Mouse (Mus musculus) ES-Bruce4 (cell line): Measurements from ENCODE around the gene Sult2b1. TPM values are rescaled to one million over a fixed set of nuclear protein-coding genes. Genes with fewer than 3 reads are reported as not detected.

Experiments used
- H3K27ac ChIP-seq: 2 replicates; pipeline ENCODE4 v1.5.1; 2012; ENCODE audit warnings: low read length, inconsistent platforms; ENCODE audit not compliant: insufficient read depth
- H3K27me3 ChIP-seq: 2 replicates; pipeline ENCODE4 v1.6.1; 2012; ENCODE audit warnings: mild to moderate bottlenecking, low read length, inconsistent platforms; ENCODE audit not compliant: control insufficient read depth, poor library complexity, insufficient read depth, severe bottlenecking
- H3K36me3 ChIP-seq: 2 replicates; pipeline ENCODE4 v1.6.1; 2012; ENCODE audit warnings: inconsistent platforms, mild to moderate bottlenecking, low read length, moderate library complexity; ENCODE audit not compliant: control insufficient read depth, poor library complexity, insufficient read depth, severe bottlenecking
- H3K4me1 ChIP-seq: one replicate; pipeline ENCODE4 v1.8.1; 2011; ENCODE audit warnings: low read length; ENCODE audit not compliant: control insufficient read depth, insufficient read depth
- H3K4me3 ChIP-seq: 2 replicates; pipeline ENCODE4 v1.5.1; 2011; ENCODE audit warnings: low read depth, mild to moderate bottlenecking, low read length
- H3K9ac ChIP-seq: 2 replicates; pipeline ENCODE4 v1.6.1; 2012; ENCODE audit warnings: low read depth, mild to moderate bottlenecking, inconsistent platforms; ENCODE audit not compliant: poor library complexity, severe bottlenecking
- H3K9me3 ChIP-seq: replicated peaks from 2 replicates; pipeline ENCODE4 v1.6.1; 2012; ENCODE audit warnings: mild to moderate bottlenecking, low read length, inconsistent platforms; ENCODE audit not compliant: control insufficient read depth, poor library complexity, insufficient read depth, severe bottlenecking
- CTCF ChIP-seq: IDR thresholded peaks from one replicate; pipeline ENCODE4 v1.8.1; 2011; ENCODE audit warnings: low read depth, low read length
- EP300 ChIP-seq: IDR thresholded peaks from 2 replicates; pipeline ENCODE4 v1.6.1; 2011; ENCODE audit warnings: low read depth, low read length; ENCODE audit not compliant: insufficient read depth
- POLR2A ChIP-seq: IDR thresholded peaks from one replicate; pipeline ENCODE4 v1.8.1; 2011; ENCODE audit warnings: low read length; ENCODE audit not compliant: insufficient read depth
- polyA plus RNA-seq: library from polyadenylated mRNA; stranded (reverse); fragments of >200 nt; gene quantifications from 2 replicates; pipeline ENCODE4 v1.2.4, GENCODE M21; 2011; ENCODE audit warnings: low read depth; ENCODE audit not compliant: missing spikeins, insufficient read depth, insufficient read length

Gene Sult2b1
- polyA plus RNA-seq, 1 experiment = 6.4 TPM

DNA sequence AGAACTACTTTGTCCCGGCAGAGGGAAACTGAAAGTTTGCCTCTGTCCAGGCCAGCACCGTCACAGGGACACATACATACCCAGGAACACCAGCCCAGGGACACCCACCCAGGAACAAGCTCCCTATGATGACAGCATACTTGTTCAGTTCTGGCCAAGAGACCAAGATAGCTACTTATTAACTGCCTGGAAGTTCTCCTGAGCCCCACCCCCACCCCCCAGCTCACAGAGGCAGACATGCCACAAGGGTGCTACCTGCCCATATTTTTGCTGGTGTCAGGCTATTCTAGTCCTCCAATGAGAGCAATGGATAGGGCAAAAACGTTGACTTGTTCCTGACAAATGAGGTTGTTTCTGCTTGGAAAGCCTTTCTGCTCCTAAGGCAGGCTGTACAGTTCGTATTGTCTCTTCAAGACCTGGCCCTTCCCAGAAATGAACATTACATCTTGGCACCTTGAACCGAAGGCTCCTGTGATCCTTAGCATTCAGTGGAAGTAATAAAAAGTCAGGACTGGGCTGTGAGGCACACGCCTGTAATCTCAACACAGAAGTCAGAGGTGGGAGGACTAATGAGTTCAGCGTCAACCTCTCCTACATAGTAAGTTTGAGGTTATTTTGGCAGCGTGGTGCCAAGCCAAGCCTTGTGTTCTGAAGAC is 13.9 kb downstream of the Sult2b1 start:
- Histone ChIP-seq H3K36me3 (no peaks in the 10 kb centered on the region), H3K9me3 (no peaks in the 10 kb centered on the region), H3K4me1 (peaks cover 4% of the 10 kb centered on the region), H3K9ac (no peak overlapping the region), H3K27ac (no peak overlapping the region), H3K4me3 (no peak overlapping the region), H3K27me3 (no peaks in the 10 kb centered on the region)
- TF ChIP-seq EP300 (no peak), CTCF (no peak), POLR2A (no peak)

DNA sequence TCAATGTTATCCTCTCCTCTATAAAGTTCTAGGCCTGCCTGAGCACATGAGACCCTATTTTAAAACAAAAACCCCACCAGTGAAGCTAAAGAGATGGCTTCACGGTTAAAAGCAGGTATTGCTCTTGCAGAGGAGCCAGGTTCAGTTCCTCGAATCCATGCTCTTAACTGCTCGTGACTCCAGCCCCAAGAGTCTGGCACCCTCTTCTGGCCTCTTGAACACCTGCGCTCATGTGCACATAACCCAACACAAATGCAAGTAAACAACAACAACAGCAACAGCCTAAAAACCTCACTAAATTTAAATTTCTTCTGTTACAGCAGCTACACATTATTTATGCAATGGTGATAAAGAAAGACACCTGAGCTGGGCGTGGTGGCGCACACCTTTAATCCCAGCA is 17.0 kb downstream of the Sult2b1 start:
- TF ChIP-seq CTCF (peak; percentile 40), EP300 (no peak), POLR2A (no peak)
- H3K36me3 ChIP-seq = no peaks in the 10 kb centered on the region
- no peaks in the 10 kb centered on the region for H3K27me3 ChIP-seq
- no peak overlapping the region for H3K27ac ChIP-seq
- no peaks in the 10 kb centered on the region for H3K9me3 ChIP-seq
- H3K4me3 ChIP-seq = no peak overlapping the region
- H3K4me1 ChIP-seq = peaks cover 4% of the 10 kb centered on the region
- no peak overlapping the region for H3K9ac ChIP-seq

DNA sequence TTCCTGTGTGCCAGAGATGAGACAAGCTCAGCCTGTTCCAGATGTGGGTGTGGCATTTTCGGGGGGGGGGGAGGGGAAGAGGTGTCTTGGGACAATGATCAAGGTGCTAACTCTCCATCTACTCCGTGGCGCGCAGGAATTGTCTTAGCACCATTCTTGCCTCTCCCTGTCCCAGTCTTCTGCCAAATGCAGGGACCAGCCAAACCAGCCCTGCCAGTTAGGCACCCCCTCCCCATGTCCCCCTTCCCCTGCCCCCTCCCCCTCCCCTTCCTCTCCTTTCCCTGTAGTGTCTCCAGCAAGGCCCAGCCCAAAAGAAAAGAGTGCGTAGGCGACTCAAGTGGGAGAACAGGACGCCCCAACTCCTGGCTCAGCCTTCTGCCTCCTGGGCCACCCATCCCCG is 17.7 kb downstream of the Sult2b1 start:
- Histone ChIP-seq H3K27me3 (no peaks in the 10 kb centered on the region), H3K27ac (no peak overlapping the region), H3K9ac (no peak overlapping the region), H3K9me3 (no peaks in the 10 kb centered on the region), H3K36me3 (no peaks in the 10 kb centered on the region), H3K4me3 (no peak overlapping the region), H3K4me1 (peaks cover 4% of the 10 kb centered on the region)
- TF ChIP-seq CTCF (no peak), EP300 (no peak), POLR2A (no peak)

DNA sequence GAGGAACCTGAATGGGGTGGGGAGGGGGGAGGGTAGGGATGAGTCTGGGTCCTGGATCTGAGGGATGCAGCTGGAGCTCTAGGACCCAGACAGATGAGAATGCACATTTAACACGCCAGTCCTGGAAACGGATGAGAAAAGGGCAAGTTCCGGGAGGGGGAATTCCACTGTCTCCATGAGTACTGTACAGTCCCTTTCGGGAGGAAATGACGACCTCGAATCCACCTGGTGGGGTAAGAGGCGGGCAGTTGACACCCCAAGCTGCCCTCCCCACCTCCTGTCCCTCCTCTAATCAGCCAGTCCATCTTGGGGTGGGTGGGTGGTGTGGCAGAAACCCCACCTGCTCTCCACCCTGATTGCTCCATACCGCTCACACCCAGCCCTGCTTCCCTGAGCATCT is 18.5 kb downstream of the Sult2b1 start:
- Histone ChIP-seq H3K27ac (no peak overlapping the region), H3K27me3 (no peaks in the 10 kb centered on the region), H3K36me3 (no peaks in the 10 kb centered on the region), H3K9me3 (no peaks in the 10 kb centered on the region), H3K9ac (no peak overlapping the region), H3K4me1 (peaks cover 4% of the 10 kb centered on the region), H3K4me3 (no peak overlapping the region)
- no peak for TF ChIP-seq POLR2A
- no peak for TF ChIP-seq EP300
- no peak for TF ChIP-seq CTCF

DNA sequence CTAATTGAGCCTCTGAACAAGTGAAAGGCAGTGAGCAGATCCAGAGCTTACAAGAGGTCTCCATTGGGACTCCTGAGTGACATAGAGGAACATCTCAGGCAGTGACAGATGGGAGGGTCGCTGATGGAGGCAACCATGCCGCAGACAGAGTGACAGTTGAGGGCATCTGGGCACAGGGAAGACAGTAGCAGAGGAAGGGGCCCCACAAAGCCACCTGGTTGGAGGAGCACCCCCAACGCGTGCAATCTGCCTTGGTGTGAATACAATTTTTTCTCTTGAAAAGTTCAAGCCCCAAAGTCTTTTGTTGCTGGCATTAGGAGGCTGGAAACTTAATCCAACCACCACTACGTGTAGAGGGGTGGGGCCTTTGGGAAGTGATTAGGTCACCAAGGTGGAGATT is 24.3 kb downstream of the Sult2b1 start:
- no peaks in the 10 kb centered on the region for H3K4me1 ChIP-seq
- no peak overlapping the region for H3K27ac ChIP-seq
- TF ChIP-seq CTCF (no peak), POLR2A (no peak), EP300 (no peak)
- no peaks in the 10 kb centered on the region for H3K27me3 ChIP-seq
- no peak overlapping the region for H3K4me3 ChIP-seq
- H3K9me3 ChIP-seq = no peaks in the 10 kb centered on the region
- H3K9ac ChIP-seq = no peak overlapping the region
- no peaks in the 10 kb centered on the region for H3K36me3 ChIP-seq

DNA sequence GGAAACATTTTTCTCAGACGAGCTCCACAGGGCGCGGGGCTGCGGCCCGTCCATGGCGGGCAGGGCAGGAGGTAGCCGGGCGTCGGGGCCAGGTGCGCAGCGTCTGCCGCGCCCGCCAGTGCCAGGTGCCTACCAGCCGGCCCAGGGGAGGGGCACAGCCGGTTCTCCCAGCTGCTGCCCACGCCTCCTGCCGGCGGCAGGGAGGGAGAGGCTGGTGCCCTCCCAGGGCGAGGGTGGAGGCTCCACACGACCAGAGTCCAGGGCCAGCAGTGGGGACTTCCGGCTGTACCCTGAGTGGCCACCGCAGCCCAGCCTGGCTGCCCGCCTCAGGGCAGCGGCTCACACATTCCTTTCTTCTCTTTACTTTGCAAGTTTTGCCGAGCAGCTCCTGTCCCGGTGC is 25.1 kb downstream of the Sult2b1 start:
- H3K27me3 ChIP-seq = no peaks in the 10 kb centered on the region
- no peaks in the 10 kb centered on the region for H3K9me3 ChIP-seq
- H3K36me3 ChIP-seq = no peaks in the 10 kb centered on the region
- H3K27ac ChIP-seq = no peak overlapping the region
- TF ChIP-seq POLR2A = no peak
- no peak overlapping the region for H3K9ac ChIP-seq
- H3K4me1 ChIP-seq = no peaks in the 10 kb centered on the region
- peak overlapping the region; percentile 18 for H3K4me3 ChIP-seq
